Mouse (Mus musculus): Measurements from ENCODE around the gene Gcsh. TPM values are rescaled to one million over a fixed set of nuclear protein-coding genes. Genes with fewer than 3 reads are reported as not detected.

Gcsh gene
- polyA plus RNA-seq, 1 experiment = 18.7 TPM

- TF ChIP-seq GATA1 (IDR thresholded peaks at IDR 0.05; ENCODE audit: low read length) = no peak
These were observed 48.0 kb downstream of the Gcsh start for GRCm38 (mm10) chr8:116945169-116945910.

- TF ChIP-seq GATA1 (IDR thresholded peaks at IDR 0.05; ENCODE audit: low read length) = no peak
These were observed 49.0 kb downstream of the Gcsh start for GRCm38 (mm10) chr8:116944385-116944696.

- no peak for TF ChIP-seq GATA1 (IDR thresholded peaks at IDR 0.05; ENCODE audit: low read length)
These were observed 49.6 kb downstream of the Gcsh start for GRCm38 (mm10) chr8:116943555-116944384.

- TF ChIP-seq GATA1 (IDR thresholded peaks at IDR 0.05; ENCODE audit: low read length) = no peak
These were observed 50.2 kb downstream of the Gcsh start, which contains the start of gene Atmin for GRCm38 (mm10) chr8:116943161-116943554. Gene Atmin (plus strand): TSS chr8:116943393.

- no peak for TF ChIP-seq GATA1 (IDR thresholded peaks at IDR 0.05; ENCODE audit: low read length)
These were observed 50.9 kb downstream of the Gcsh start for GRCm38 (mm10) chr8:116942284-116943058.

GRCm38 (mm10) chr8:116935506-116935905 lies 57.8 kb downstream of the Gcsh start:
- TF ChIP-seq GATA1 (IDR thresholded peaks at IDR 0.05; ENCODE audit: low read length) = no peak

- TF ChIP-seq GATA1 (IDR thresholded peaks at IDR 0.05; ENCODE audit: low read length) = no peak
These were observed 58.4 kb downstream of the Gcsh start for GRCm38 (mm10) chr8:116934976-116935375.

Other genes with a start within 250 kb of the Gcsh start
- 46.3 and 76.1 TPM in 2 replicates for gene Cmc2, start 72.1 kb downstream of the Gcsh start, polyA plus RNA-seq (2012)
- gene Cenpn, start 71.8 kb downstream of the Gcsh start, polyA plus RNA-seq (2012) = 5.9 and 18.9 TPM in 2 replicates
- gene Atmin, start 50.1 kb downstream of the Gcsh start, polyA plus RNA-seq (2012) = 8.9 and 10.4 TPM in 2 replicates
- 0.69 and 1.0 TPM in 2 replicates for gene 1700030J22Rik, start 14.6 kb downstream of the Gcsh start, polyA plus RNA-seq (2012)
- gene Pkd1l2, start 88.9 kb upstream of the Gcsh start, polyA plus RNA-seq (2012) = not detected in 2 replicates
- not detected in 2 replicates for gene Bco1, start 102.3 kb upstream of the Gcsh start, polyA plus RNA-seq (2012)
- gene Gan, start 164.6 kb upstream of the Gcsh start, polyA plus RNA-seq (2012) = 1.2 and 1.7 TPM in 2 replicates